Mouse (Mus musculus) G1E-ER4 (cell line): ENCODE data around the gene Dyrk4. TPM values are rescaled to one million over a fixed set of nuclear protein-coding genes. Genes with fewer than 3 reads are reported as not detected.

ENCODE experiments used
- GATA1 ChIP-seq: IDR thresholded peaks from one replicate; pipeline ENCODE4 v1.8.0; 2012; ENCODE audit warnings: low read length, inconsistent platforms
- polyA plus RNA-seq: library from polyadenylated mRNA; stranded (reverse); fragments of >175 nt; gene quantifications from 2 replicates; pipeline ENCODE4 v1.2.3, GENCODE M21; 2012

Gene Dyrk4
- polyA plus RNA-seq, 1 experiment: not detected

GRCm38 (mm10) chr6:126907378-126907777 lies 14.3 kb downstream of the Dyrk4 start:
- TF ChIP-seq GATA1: no peak

DNA sequence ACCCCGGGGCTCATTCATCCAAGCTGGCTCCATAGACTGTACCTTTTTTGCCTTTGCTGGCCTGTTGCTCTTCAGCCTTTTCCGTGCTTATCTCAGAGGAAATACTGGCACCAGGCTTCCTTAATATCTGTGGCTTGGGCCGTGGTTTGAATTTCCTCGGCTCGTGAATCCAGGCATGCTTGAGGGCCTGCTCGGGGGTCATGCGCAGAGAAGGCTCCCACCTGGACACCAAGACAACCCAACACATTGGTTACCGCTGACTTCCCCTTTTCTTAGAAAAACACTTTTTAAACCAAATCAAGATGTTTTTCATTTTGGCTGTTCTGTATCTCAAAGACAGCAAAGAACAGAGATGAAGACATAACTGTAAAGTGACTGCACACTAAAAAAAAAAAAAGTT lies 44.5 kb downstream of the Dyrk4 start:
- no peak for TF ChIP-seq GATA1

DNA sequence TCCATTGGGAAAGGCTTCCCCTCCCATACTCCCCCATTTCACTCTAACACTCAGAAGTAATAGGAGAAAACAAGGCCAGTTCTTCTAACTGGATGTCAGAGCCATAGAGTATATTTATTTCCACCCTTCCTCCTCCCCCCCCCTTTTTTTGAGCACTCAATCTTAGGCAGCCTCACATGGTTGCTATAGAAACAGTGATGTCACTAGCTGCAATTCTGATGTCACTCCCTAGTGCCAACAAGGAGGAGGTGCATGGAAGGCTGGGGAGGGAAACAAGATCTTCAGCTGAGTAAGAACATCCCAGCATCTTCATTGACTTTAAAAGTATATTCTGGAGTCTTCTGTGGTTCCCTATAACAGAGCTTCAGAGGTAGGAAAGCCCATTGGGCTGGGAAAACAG lies 68.8 kb downstream of the Dyrk4 start, which contains the start of gene Akap3:
TSS of gene Akap3 (plus strand) at position 218 of the 400 bp plus-strand sequence.
- TF ChIP-seq GATA1: no peak

DNA sequence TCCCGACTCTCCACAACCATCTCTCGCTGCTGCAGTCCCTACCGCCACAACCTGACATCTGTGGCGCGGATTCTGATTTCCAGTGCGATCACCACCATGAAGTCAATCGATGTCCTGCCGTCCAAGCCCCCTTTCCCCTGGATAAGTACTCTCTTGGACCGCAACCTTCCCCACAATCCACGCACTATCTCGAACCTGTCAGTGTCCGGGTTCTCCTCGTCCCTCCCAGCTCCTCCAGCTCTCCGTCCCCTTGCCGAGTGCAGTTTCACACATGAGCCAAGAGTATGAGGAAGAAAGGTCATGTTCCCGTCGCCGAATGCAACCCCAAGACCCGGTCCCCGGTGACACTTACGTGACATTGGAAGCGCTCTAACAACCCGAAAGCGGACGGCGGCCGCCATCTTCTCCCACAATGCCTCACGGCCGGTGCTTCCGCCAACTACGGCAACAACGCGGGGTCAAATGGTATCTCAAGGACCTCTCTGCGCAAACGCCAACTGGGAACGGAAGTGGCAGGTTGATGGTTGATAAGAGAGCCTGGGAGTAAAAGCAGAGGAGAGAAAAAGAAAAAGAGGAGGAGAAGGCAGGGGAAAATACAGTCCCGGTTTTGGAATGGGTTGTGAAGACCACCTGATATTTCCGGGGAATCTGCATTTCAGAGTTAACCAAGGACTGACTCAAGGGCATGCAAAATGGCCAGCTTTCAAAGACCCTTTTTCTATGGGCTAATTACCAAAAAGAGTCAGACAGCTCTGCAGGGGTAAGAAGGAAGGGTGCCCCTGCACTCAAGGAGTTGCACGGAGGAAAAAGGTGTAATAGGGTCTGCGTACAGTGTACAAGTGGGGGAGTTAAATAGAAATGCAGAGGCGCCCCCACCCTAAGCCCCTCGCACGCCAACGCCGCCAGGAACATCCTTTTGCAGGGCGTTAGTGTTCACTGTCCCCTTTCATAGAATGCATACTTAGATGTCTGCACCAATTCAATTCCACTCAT lies 72.6 kb downstream of the Dyrk4 start, which contains the start of gene Ndufa9:
TSS of gene Ndufa9 (minus strand) at position 425 of the 993 bp plus-strand sequence.
- no peak for TF ChIP-seq GATA1

DNA sequence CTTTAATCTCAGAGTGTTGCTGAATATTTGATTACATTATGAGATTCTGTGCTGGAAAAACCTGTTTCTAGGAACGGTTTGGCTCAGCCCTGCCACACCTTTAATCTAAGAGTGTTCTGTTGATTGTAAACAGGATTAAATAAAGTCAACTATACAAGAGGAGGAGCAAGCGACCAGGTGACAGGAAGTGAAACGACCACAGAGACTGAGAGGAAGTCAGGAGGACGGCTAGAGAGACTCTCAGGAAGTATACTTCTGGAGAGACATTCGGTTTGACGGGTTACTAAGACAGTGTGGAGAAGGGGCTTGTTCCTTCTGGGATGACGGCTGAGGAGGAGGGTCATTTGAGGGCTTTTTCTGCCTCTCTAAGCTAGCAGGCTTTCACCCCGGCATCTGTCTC lies 85.0 kb downstream of the Dyrk4 start:
- TF ChIP-seq GATA1: no peak

Other genes starting within 250 kb of the Dyrk4 start
- gene Kcna6, start 181.2 kb downstream of the Dyrk4 start, polyA plus RNA-seq: not detected in 2 replicates
- 4.4 and 5.1 TPM in 2 replicates for gene Ndufa9, start 72.7 kb downstream of the Dyrk4 start, polyA plus RNA-seq
- not detected in 2 replicates for gene Akap3, start 68.7 kb downstream of the Dyrk4 start, polyA plus RNA-seq
- 34.6 and 57.7 TPM in 2 replicates for gene Rad51ap1, start 17.7 kb upstream of the Dyrk4 start, polyA plus RNA-seq
- 3.1 TPM in 2 replicates for gene D6Wsu163e, start 18.1 kb upstream of the Dyrk4 start, polyA plus RNA-seq
- not detected in 2 replicates for gene Fgf6, start 93.7 kb upstream of the Dyrk4 start, polyA plus RNA-seq
- gene Fgf23, start 151.1 kb upstream of the Dyrk4 start, polyA plus RNA-seq: not detected in 2 replicates
- 0.59 and 0.76 TPM in 2 replicates for gene Tigar, start 187.7 kb upstream of the Dyrk4 start, polyA plus RNA-seq
- gene Ccnd2, start 230.4 kb upstream of the Dyrk4 start, polyA plus RNA-seq: 304 and 778 TPM in 2 replicates